In genomic region chr1:156658676-156659075, GRCm38 (mm10) we compare ENCODE assay signal across 16 mouse cellular contexts. TPM values are rescaled to one million over a fixed set of nuclear protein-coding genes. Genes with fewer than 3 reads are reported as not detected.
A peak's percentile ranks its signal among the peaks of the same experiment; 100 is the strongest.
DNase-seq lines count a peak whose midpoint lies in the region; ATAC-seq lines count a peak whose summit lies in the region.
"Had no signal": no experiment of that assay in that cellular context is flagged by ENCODE, and none has a peak within 500 bp of the region (broad histone marks: within the 10 kb centered on the region; RNA-seq: fewer than 3 reads in every experiment).

No protein-coding gene starts in this region.

- H3K27ac ChIP-seq in heart, embryonic 10.5 days, result no peak overlapping the region
- no peak overlapping the region for H3K27ac ChIP-seq in hindbrain, embryonic 12.5 days
- H3K27ac ChIP-seq: layer of hippocampus, adult 2 months; liver, embryonic 15.5 days; stomach, postnatal 0 days had no signal

- no peaks in the 10 kb centered on the region for H3K9me3 ChIP-seq in heart, embryonic 10.5 days
- no peaks in the 10 kb centered on the region for H3K9me3 ChIP-seq in hindbrain, embryonic 12.5 days (replicated peaks)
- H3K9me3 ChIP-seq: hindbrain, embryonic 10.5 days; liver, embryonic 15.5 days; megakaryocyte, embryonic 14.5 days had no signal

- no peaks in the 10 kb centered on the region for H3K4me1 ChIP-seq in heart, embryonic 10.5 days
- no peaks in the 10 kb centered on the region for H3K4me1 ChIP-seq in hindbrain, embryonic 12.5 days

- H3K27me3 ChIP-seq in heart, embryonic 10.5 days (ENCODE audit: insufficient read depth, poor library complexity, severe bottlenecking), result no peaks in the 10 kb centered on the region
- no peaks in the 10 kb centered on the region for H3K27me3 ChIP-seq in hindbrain, embryonic 12.5 days
- H3K27me3 ChIP-seq: liver, embryonic 15.5 days; megakaryocyte, embryonic 14.5 days had no signal

- H3K9ac ChIP-seq in hindbrain, embryonic 12.5 days, result no peak overlapping the region
- H3K9ac ChIP-seq: liver, embryonic 15.5 days had no signal

- H3K4me2 ChIP-seq in hindbrain, embryonic 12.5 days (replicated peaks), result no peak overlapping the region
- H3K4me2 ChIP-seq: liver, embryonic 15.5 days had no signal

- H3K4me3 ChIP-seq in heart, embryonic 10.5 days, result no peak overlapping the region
- H3K4me3 ChIP-seq in hindbrain, embryonic 12.5 days, result no peak overlapping the region
- H3K4me3 ChIP-seq: hindbrain, embryonic 10.5 days; layer of hippocampus, adult 2 months; liver, embryonic 15.5 days; megakaryocyte, embryonic 14.5 days had no signal

- no peak for ATAC-seq in hindbrain, embryonic 12.5 days (ENCODE audit: low FRiP score)
- ATAC-seq: activated CD4-positive, CD25-positive, alpha-beta regulatory T cell, adult 4 months had no signal

- H3K36me3 ChIP-seq in heart, embryonic 10.5 days, result peaks cover 5% of the 10 kb centered on the region; the same call in 1 of the 2 replicates
- H3K36me3 ChIP-seq in hindbrain, embryonic 12.5 days, result peaks cover 3% of the 10 kb centered on the region; the same call in 1 of the 2 replicates
- H3K36me3 ChIP-seq: liver, embryonic 15.5 days had no signal

- 68% methylated on average over 5 of the region's 5 CpGs for WGBS in heart, embryonic 10.5 days
- 89% methylated on average over 5 of the region's 5 CpGs for WGBS in hindbrain, embryonic 12.5 days

- DNase-seq in heart, adult 8-10 months (ENCODE audit: low spot score), result peak; percentile 26
- DNase-seq in heart, embryonic 10.5 days (ENCODE audit: low spot score), result no peak
- peak; percentile 64 for DNase-seq in MN1 (ENCODE audit: low spot score)
- peak; percentile 61 to 71 for DNase-seq in adrenal gland, postnatal 36 days
- peak; percentile 67 to 69 for DNase-seq in cerebellum, postnatal 36 days
- no peak for DNase-seq in ovary, postnatal 10 days (ENCODE audit: low spot score)
- DNase-seq in thymus, postnatal 25 days, result no peak
- DNase-seq: gastrocnemius, postnatal 10 days; kidney, adult 8-10 months had no signal

RNA-seq across cellular contexts. Expression of gene Tor3a, which starts 15.5 kb away (rescaled TPM):
- 10 to 100 TPM in 1 of 4 experiments, 1 to 10 TPM in 3; 8.1 to 11.2 (median 9.2) TPM for total RNA-seq in heart, adult 8-10 months (2022)
- polyA plus RNA-seq in heart, embryonic 10.5 days (2016; fragmentation: Nextera tagmentation; extraction: Ambion mirVana), result 4.3 and 4.4 TPM in 2 replicates
- 10 to 100 TPM; 17.9 to 20.5 TPM for total RNA-seq in adrenal gland, postnatal 36 days (2021)
- polyA plus RNA-seq in hindbrain, embryonic 12.5 days (2016; fragmentation: Nextera tagmentation; extraction: Ambion mirVana), result 5.0 and 6.5 TPM in 2 replicates

Comparison
In these comparisons a context has a peak if more than half of its experiments do, and no peak if none do; other contexts are left out.
1. DNase-seq: peak in heart, adult 8-10 months (single experiment), MN1 (single experiment), adrenal gland, postnatal 36 days (2 of 2) and cerebellum, postnatal 36 days (2 of 2); none in heart, embryonic 10.5 days (single experiment), ovary, postnatal 10 days (single experiment) and thymus, postnatal 25 days (single experiment).